Mouse (Mus musculus) hematopoietic stem cell, adult 5-6 weeks (primary cell): Measurements from ENCODE around the gene Msh2. TPM values are rescaled to one million over a fixed set of nuclear protein-coding genes. Genes with fewer than 3 reads are reported as not detected.

Source experiments
- ATAC-seq, 2 experiments: fragments of 125-278 bp in 1 of 2; replicated peaks in 1 of 2; 2 replicates each; pipeline ENCODE4 v1.8.0; 2016 to 2017; ENCODE audit warnings: inconsistent platforms in 2 of 2, mild to moderate bottlenecking in 2 of 2, moderate number of reproducible peaks in 2 of 2, low read depth in 1 of 2, moderate TSS enrichment in 1 of 2; ENCODE audit not compliant: low FRiP score in 2 of 2, poor library complexity in 2 of 2, severe bottlenecking in 2 of 2, insufficient read depth in 1 of 2, low TSS enrichment in 1 of 2
- total RNA-seq: library from RNA; stranded (forward); fragments of 172-1452, 232-1000 nt; gene quantifications from 2 replicates; pipeline ENCODE4 v1.2.3, GENCODE M21; 2017

Gene Msh2
- total RNA-seq, 1 experiment from 2014 or later: 134 TPM

GRCm38 (mm10) chr17:87691958-87692357 lies 19.8 kb downstream of the Msh2 start:
- peak; percentile 59 to 64; a peak in 3 of 4 replicates for ATAC-seq

GRCm38 (mm10) chr17:87695874-87696465 lies 23.8 kb downstream of the Msh2 start:
- ATAC-seq: no peak

DNA sequence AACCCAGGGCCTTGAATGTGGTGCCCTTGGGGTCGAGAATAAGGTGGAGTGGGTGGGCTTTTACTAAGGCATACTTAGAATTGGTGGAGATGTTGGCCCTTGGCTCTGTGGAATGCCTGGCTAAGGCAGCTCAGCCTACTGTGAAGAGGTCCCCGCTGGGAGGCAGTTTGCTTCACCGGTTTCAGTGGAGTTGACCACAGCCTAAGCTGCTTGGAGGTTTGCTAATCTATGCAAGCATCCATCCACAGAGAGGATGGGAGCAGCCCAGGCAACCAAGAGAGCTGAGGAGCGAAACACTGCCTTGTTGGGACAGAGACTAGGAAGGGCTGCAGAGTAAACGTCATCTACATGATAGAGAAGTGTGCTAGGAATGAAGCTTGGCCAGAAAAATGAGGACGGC lies 24.7 kb downstream of the Msh2 start:
- ATAC-seq: no peak

DNA sequence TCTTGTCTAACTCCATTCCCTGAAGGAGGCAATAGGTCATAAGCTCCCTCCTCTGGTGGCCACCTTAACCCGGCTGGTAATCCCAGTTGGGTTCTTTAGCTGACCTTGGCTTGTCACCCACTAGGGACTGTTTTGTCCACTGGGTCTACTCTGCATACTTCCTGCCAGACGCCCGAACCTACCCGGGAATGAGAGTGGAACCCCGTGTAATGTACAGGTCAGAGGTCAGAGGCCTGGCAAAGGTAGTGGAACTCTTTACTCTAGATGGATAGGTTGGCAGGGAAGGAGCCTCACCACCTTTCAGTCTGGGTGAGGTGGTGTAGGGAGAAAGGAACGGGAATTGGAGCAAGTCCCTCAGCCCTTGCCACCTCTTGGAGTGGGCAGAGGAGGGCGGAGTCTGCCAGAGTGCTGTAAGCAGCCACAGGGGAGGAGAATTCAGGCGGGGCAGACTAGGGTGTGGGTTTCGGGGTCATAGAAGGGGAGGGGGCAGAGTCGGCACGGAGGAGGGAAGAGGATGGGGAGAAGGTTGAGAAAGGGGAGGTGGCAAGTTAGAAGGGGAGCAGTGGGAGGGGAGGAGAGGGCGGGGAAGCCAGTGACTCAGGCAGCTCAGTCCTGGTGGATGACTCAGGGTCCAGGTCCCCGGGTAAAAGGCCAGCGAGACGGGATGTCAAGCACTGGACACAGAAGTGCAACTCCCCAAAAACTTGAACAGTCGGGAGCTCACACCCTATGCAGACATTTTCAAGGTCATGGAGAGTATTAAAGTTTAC lies 27.1 kb downstream of the Msh2 start:
- ATAC-seq: no peak

DNA sequence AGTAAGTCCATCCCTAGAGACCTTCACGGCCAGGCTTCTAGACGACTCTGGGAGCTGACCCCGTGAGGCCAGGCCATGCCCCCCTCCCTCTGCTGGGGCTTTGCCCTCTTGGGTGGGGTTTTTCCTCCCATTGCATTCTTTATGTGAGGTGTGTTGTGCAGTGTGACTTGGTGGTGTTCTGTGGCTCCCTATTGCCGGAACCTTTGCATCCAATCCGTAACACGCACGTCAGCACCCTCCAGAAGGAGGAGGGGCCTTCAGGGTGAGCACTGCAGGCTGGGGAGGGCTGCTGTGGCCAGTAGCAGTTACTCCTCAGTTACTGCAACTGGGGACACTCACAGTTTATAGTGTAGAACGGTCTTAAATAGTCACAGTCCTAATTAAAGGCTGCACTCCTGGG lies 28.0 kb downstream of the Msh2 start:
- ATAC-seq: no peak

- ATAC-seq: no peak
Measured at GRCm38 (mm10) chr17:87724727-87725126, 52.6 kb downstream of the Msh2 start.

GRCm38 (mm10) chr17:87726489-87727356 lies 54.6 kb downstream of the Msh2 start:
- no peak for ATAC-seq

DNA sequence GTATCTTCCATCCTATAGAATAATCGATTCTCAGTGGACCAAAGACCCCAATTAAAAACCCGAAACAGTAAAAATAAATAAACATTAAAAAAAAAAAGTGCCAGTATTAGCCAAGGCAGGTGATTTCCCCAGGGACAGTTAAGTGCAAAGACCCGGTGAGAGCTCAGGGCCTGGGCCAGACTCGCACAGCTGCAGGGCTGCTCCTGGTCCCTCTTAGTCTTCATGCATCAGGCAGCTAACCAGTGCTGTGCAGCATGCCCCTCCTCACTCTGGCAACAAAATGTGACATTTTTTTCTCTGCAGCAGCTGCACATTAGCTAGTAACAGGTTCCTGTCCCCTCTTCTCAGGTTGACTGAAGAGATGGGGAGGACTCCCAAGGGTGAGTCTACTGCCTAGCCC lies 59.8 kb downstream of the Msh2 start:
- no peak for ATAC-seq

- no peak for ATAC-seq
Measured at GRCm38 (mm10) chr17:87734471-87734870, 62.3 kb downstream of the Msh2 start.

DNA sequence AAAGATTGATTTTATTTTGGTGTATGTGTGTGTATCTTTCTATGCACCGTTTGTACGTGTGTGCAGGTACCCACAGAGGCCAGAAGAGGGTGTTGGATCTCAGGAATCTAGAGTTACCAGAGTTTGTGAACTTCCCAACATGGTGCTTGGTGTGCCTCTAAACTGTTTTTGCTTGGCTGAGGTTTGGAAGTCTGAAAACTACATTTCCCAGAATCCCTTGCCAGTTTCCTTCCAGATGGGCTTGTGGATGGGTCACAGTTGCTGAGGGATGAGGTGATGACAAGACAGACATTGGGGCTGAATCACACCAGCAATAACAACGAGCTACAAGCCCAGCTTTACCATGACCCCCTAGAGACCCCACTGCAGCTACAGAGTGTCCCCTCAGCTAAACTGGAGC lies 65.0 kb downstream of the Msh2 start:
- no peak for ATAC-seq

- no peak for ATAC-seq
Measured at GRCm38 (mm10) chr17:87739835-87740234, 67.7 kb downstream of the Msh2 start.

DNA sequence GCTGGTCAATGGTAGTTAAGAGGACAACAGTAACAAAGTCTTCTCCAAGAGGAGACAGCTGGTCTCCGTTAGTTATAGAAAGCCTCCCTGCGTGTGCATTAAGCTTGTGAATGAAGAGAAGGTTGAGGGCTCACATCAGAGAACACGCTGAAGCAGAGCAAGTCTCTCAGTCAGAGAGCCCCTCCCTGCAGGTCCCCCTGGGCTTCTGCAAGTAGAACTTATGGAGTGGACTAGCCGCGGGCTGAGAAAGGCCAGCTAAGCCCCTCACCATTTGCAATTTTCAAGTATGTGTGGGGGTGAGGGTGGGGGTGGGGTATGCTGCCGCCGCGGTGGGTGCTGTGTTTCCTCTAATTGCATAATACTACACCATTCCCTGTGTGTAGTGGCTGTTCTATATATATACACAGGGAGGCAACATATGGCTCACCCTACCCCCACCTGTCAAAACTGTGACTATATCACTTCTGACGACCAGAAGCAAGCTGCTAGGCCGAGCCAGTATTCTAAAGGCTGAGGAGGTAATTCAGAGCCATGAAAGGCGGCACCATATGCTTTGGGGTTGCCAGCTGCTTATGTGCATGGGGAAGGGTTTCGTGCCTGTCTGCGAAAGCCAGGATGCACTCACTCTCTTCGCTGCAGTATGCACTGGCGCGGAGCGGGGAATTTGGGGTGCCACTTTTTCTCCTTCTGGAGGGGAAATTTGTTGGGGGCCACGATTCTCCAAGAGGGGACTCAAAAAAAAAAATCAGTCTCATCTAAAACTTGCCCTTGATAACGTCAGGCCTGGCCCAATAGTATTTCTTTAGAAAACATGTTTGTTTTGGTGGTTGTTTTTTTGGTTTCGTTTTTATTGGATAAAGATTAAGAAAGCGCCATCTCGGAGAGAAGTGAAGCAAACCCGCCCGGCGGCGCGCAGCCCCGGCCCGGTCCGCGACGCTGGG lies 73.1 kb downstream of the Msh2 start:
- no peak for ATAC-seq

DNA sequence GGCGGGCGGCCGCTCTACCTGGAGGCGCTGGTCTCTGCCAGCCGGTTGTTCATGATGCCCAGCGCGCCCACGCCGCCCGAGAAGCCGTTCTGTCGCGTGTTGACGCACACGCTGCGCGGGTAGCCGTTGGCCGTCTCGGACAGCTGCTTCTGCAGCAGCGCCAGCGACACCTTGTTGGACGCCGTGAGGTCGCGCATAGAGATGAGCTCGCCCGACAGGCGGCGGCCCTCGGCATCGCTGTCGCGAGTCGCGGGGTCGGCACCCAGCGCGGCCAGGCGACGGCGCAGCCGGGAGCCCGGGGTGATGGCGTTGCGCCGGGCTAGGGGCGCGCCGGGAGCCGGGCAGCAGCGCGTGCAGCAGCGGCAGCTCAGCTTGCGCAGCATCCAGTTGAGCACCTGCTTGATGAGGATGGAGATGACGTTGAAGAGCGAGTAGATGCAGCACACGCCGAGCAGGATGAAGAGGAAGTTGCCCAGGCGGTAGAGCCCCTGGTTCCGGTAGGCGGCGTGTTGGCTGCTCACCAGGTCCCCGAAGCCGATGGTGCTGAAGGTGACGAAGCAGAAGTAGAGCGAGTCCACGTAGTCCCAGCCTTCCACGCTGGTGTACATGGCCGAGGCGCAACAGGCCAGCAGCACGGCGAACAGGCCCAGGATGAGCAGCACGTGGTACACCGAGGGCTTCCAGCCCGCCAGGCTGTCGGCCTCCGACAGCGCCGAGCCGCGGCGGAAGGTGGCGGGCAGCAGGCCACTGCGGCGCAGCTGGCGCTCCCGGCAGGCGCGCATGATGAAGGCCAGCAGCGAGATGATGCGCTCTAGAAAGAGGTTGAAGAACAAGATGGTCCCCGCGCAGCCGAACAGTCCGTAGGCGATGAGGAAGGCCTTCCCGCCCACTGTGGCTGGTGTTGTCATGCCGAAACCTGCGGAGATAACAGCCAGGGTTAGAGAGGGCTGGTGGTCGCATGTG lies 74.1 kb downstream of the Msh2 start:
- peak; percentile 91 to 92 for ATAC-seq

DNA sequence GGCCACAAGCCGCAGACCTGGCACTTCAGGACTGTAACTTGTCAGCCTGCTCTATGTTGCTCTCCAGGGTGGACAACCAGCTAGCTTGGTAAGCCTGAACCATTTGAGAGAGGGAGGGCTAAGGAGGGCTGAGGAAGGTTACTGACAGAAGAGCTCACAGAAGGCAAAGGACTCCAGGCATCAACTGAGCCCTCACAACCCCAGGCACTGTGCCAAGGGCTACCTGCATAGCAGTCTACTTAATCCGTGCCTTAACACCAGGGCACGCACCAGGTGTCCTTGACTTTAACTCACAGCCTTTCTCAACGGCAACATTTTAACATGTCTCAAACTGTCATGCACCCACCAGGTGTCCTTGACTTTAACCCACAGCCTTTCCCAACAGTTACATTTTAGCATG lies 88.2 kb downstream of the Msh2 start:
- no peak for ATAC-seq

- ATAC-seq: no peak
Measured at GRCm38 (mm10) chr17:87763146-87763545, 91.0 kb downstream of the Msh2 start.

DNA sequence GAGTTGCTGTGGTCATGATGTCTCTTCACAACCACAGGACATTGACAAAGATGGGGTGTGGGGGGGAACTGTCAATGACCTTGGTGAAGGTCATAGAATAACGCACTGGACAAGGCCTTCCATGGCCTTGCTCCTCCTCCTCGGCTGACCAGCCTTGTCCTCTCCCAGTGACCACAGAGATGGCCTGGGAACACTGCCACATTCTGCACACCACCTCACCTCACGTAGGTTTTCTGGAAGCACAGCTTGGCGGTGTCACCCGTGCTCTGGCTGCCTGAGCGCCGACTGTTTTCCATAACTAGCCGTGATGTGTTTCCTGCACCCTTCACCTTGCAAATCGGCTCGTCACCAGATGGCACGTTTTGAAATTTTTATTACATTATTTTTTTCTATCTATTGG lies 92.9 kb downstream of the Msh2 start:
- ATAC-seq: no peak
